Mouse (Mus musculus): ENCODE results near the gene Hcn2. TPM values are rescaled to one million over a fixed set of nuclear protein-coding genes. Genes with fewer than 3 reads are reported as not detected.
A peak's percentile ranks its signal among the peaks of the same experiment; 100 is the strongest.

Gene Hcn2
- polyA plus RNA-seq, 1 experiment from 2014 or later: 0.04 TPM

GRCm38 (mm10) chr10:79740863-79741262, 24.4 kb downstream of the Hcn2 start:
- WGBS (ENCODE audit: insufficient replicate concordance): 81% methylated on average over 11 of the region's 11 CpGs
- Histone ChIP-seq H3K4me3 (ENCODE audit: low read depth, low read length) (no peak overlapping the region), H3K36me3 (replicated peaks; ENCODE audit: insufficient read depth, low read length) (peaks cover 57% of the 10 kb centered on the region), H3K4me1 (ENCODE audit: insufficient read depth) (peaks cover 8% of the 10 kb centered on the region), H3K9me3 (ENCODE audit: low read length) (0 out of 2 replicates have a peak, but pooled peaks cover under 1% of the 10 kb centered on the region), H3K4me2 (ENCODE audit: low read depth, low read length) (no peak overlapping the region), H3K27ac (ENCODE audit: low read depth) (no peak overlapping the region), H3K9ac (replicated peaks) (no peak overlapping the region), H3K27me3 (ENCODE audit: insufficient read depth, low read length) (no peaks in the 10 kb centered on the region)
- no peak for DNase-seq
- TF ChIP-seq EP300 (IDR thresholded peaks at IDR 0.05; ENCODE audit: low read depth) (no peak), CTCF (IDR thresholded peaks at IDR 0.05; ENCODE audit: low read depth) (peak; percentile 29)
- no peak for ATAC-seq

- peaks cover 38% of the 10 kb centered on the region for H3K36me3 ChIP-seq (replicated peaks; ENCODE audit: insufficient read depth, low read length)
- no peak overlapping the region for H3K9ac ChIP-seq (replicated peaks)
- TF ChIP-seq EP300 (IDR thresholded peaks at IDR 0.05; ENCODE audit: low read depth): no peak
- no peak for TF ChIP-seq CTCF (IDR thresholded peaks at IDR 0.05; ENCODE audit: low read depth)
- no peaks in the 10 kb centered on the region for H3K27me3 ChIP-seq (ENCODE audit: insufficient read depth, low read length)
- no peak overlapping the region for H3K4me2 ChIP-seq (ENCODE audit: low read depth, low read length)
- H3K4me1 ChIP-seq (ENCODE audit: insufficient read depth): peaks cover 16% of the 10 kb centered on the region
- H3K4me3 ChIP-seq (ENCODE audit: low read depth, low read length): no peak overlapping the region
- WGBS (ENCODE audit: insufficient replicate concordance): 86% methylated on average over 11 of the region's 11 CpGs
- DNase-seq: no peak
- no peak for ATAC-seq
- H3K9me3 ChIP-seq (ENCODE audit: low read length): no peaks in the 10 kb centered on the region
- no peak overlapping the region for H3K27ac ChIP-seq (ENCODE audit: low read depth)
Measured at GRCm38 (mm10) chr10:79743161-79743560, 26.7 kb downstream of the Hcn2 start.

GRCm38 (mm10) chr10:79743650-79744365, 27.4 kb downstream of the Hcn2 start:
- Histone ChIP-seq H3K27me3 (ENCODE audit: insufficient read depth, low read length) (no peaks in the 10 kb centered on the region), H3K27ac (ENCODE audit: low read depth) (no peak overlapping the region), H3K9me3 (ENCODE audit: low read length) (no peaks in the 10 kb centered on the region), H3K4me3 (ENCODE audit: low read depth, low read length) (no peak overlapping the region), H3K9ac (replicated peaks) (no peak overlapping the region), H3K4me1 (ENCODE audit: insufficient read depth) (peaks cover 16% of the 10 kb centered on the region), H3K36me3 (replicated peaks; ENCODE audit: insufficient read depth, low read length) (peaks cover 34% of the 10 kb centered on the region), H3K4me2 (ENCODE audit: low read depth, low read length) (no peak overlapping the region)
- DNase-seq (no peak), ATAC-seq (no peak)
- 91% methylated on average over 15 of the region's 15 CpGs for WGBS (ENCODE audit: insufficient replicate concordance)
- TF ChIP-seq EP300 (IDR thresholded peaks at IDR 0.05; ENCODE audit: low read depth) (no peak), CTCF (IDR thresholded peaks at IDR 0.05; ENCODE audit: low read depth) (no peak)

- H3K4me2 ChIP-seq (ENCODE audit: low read depth, low read length): peak overlapping the region; percentile 76
- DNase-seq (no peak), ATAC-seq (no peak)
- no peaks in the 10 kb centered on the region for H3K9me3 ChIP-seq (ENCODE audit: low read length)
- H3K9ac ChIP-seq (replicated peaks): peak overlapping the region; percentile 54
- 71% methylated on average over 3 of the region's 3 CpGs for WGBS (ENCODE audit: insufficient replicate concordance)
- H3K4me1 ChIP-seq (ENCODE audit: insufficient read depth): peaks cover 16% of the 10 kb centered on the region
- H3K27me3 ChIP-seq (ENCODE audit: insufficient read depth, low read length): no peaks in the 10 kb centered on the region
- H3K4me3 ChIP-seq (ENCODE audit: low read depth, low read length): peak overlapping the region; percentile 55; the same call in 1 of the 2 replicates
- no peak overlapping the region for H3K27ac ChIP-seq (ENCODE audit: low read depth)
- H3K36me3 ChIP-seq (replicated peaks; ENCODE audit: insufficient read depth, low read length): peaks cover 20% of the 10 kb centered on the region
- TF ChIP-seq EP300 (IDR thresholded peaks at IDR 0.05; ENCODE audit: low read depth) (no peak), CTCF (IDR thresholded peaks at IDR 0.05; ENCODE audit: low read depth) (no peak)
Measured at GRCm38 (mm10) chr10:79745411-79745810, 29.0 kb downstream of the Hcn2 start.

- 3% methylated on average over 38 of the region's 38 CpGs for WGBS (ENCODE audit: insufficient replicate concordance)
- no peaks in the 10 kb centered on the region for H3K9me3 ChIP-seq (ENCODE audit: low read length)
- TF ChIP-seq CTCF (IDR thresholded peaks at IDR 0.05; ENCODE audit: low read depth) (peak; percentile 62), EP300 (IDR thresholded peaks at IDR 0.05; ENCODE audit: low read depth) (no peak)
- peaks cover 16% of the 10 kb centered on the region for H3K4me1 ChIP-seq (ENCODE audit: insufficient read depth)
- no peaks in the 10 kb centered on the region for H3K27me3 ChIP-seq (ENCODE audit: insufficient read depth, low read length)
- peak within 1 kb of the TSS; percentile 19 for H3K27ac ChIP-seq (ENCODE audit: low read depth)
- DNase-seq: peak; percentile 95
- H3K36me3 ChIP-seq (replicated peaks; ENCODE audit: insufficient read depth, low read length): peaks cover 13% of the 10 kb centered on the region
- peak within 1 kb of the TSS; percentile 55 for H3K4me3 ChIP-seq (ENCODE audit: low read depth, low read length)
- ATAC-seq: peak; percentile 99
- H3K4me2 ChIP-seq (ENCODE audit: low read depth, low read length): peak within 1 kb of the TSS; percentile 76
- peak within 1 kb of the TSS; percentile 54 for H3K9ac ChIP-seq (replicated peaks)
Measured at GRCm38 (mm10) chr10:79745898-79746773, 29.7 kb downstream of the Hcn2 start, which contains the start of gene Polrmt. TSS of gene Polrmt (minus strand) at chr10:79746581.

- TF ChIP-seq EP300 (IDR thresholded peaks at IDR 0.05; ENCODE audit: low read depth) (no peak), CTCF (IDR thresholded peaks at IDR 0.05; ENCODE audit: low read depth) (no peak)
- H3K27me3 ChIP-seq (ENCODE audit: insufficient read depth, low read length): no peaks in the 10 kb centered on the region
- peak; percentile 46 for ATAC-seq
- WGBS (ENCODE audit: insufficient replicate concordance): 24% methylated on average over 6 of the region's 6 CpGs
- no peak for DNase-seq
- H3K27ac ChIP-seq (ENCODE audit: low read depth): peak overlapping the region; percentile 5; the same call in 1 of the 2 replicates
- no peaks in the 10 kb centered on the region for H3K9me3 ChIP-seq (ENCODE audit: low read length)
- peak overlapping the region; percentile 76 for H3K4me2 ChIP-seq (ENCODE audit: low read depth, low read length)
- peak overlapping the region; percentile 31; the same call in 1 of the 2 replicates for H3K9ac ChIP-seq (replicated peaks)
- peaks cover 8% of the 10 kb centered on the region for H3K36me3 ChIP-seq (replicated peaks; ENCODE audit: insufficient read depth, low read length)
- H3K4me3 ChIP-seq (ENCODE audit: low read depth, low read length): peak overlapping the region; percentile 55; the same call in 1 of the 2 replicates
- H3K4me1 ChIP-seq (ENCODE audit: insufficient read depth): peaks cover 16% of the 10 kb centered on the region
Measured at GRCm38 (mm10) chr10:79746774-79747151, 30.3 kb downstream of the Hcn2 start.

All from liver, postnatal 0 days (tissue).